Mouse (Mus musculus): Measurements from ENCODE around the gene Polr1c. TPM values are rescaled to one million over a fixed set of nuclear protein-coding genes. Genes with fewer than 3 reads are reported as not detected.

The Polr1c gene
- polyA plus RNA-seq (2012; rRNA removed): 70.9 and 83.1 TPM in 2 replicates

DNA sequence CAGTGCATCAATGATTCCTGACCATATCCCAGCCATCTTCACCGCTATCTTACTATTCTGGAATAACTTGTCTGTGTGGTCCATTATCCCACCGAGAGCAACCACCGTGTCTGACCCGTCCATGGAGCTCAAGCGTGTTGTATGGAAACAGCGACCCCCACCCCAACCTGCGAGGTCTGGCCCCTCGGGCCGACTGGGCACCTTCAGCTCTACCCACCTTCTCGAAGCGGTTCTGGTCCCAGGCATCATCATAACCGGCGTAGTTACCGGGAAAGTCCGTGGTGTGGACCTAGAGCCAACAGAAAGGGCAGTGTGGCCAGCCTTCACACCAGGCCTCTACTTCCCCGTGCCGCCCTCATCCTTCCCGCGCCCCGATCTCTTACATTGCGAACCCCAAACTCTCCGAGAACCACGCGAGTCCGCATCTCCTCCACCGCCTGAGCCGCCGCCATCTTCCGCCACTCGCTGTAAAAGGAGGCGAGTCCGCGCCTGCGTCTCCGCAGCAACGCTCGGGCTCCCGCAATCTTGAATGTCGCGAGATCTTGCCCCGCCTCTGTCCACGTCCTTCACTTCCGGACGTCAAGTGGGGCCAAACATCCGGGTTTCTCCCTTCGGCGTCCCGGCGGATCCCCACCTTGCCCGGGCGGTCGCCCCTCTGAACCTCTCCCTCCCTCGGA, at the start of gene Polr1c, which contains the start of gene Yipf3:
Gene Polr1c (minus strand): TSS at position 543 of the 677 bp plus-strand sequence.
Gene Yipf3 (plus strand): TSS at position 569 of the 677 bp plus-strand sequence.

DNA sequence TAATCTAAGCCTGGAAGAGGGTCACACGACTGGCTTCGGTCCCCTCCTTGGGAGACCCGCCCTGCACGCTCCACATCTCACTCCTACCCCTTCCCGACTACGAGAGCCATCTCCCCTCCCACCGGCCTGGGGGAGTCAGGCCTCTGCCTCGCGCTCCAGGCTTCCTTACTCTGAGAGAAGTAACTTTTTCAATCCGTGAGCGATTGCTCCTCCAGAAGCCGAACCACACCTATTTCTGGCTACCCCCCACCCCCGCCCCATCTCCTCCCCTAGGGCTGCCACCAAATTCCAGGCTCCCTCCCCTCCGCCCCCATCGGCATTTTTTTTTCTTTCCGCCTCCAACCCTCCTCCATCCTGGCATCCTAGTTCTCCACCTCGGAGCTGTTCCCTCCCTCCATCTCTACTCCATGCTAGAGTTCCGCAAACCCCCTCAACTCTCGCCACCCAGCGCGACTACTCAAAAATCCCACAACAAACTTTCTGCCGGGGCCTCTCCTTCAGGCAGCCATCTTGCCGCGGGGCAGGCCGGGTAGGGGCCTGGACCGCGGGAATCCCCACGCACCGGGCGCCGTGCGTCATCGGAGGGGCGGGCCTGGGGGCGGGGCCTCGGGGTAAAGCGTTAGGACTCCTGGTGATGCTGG, 34.7 kb upstream of the Polr1c start, which contains the start of gene Tjap1:
Gene Tjap1 (minus strand): TSS at position 544 of the 641 bp plus-strand sequence.

DNA sequence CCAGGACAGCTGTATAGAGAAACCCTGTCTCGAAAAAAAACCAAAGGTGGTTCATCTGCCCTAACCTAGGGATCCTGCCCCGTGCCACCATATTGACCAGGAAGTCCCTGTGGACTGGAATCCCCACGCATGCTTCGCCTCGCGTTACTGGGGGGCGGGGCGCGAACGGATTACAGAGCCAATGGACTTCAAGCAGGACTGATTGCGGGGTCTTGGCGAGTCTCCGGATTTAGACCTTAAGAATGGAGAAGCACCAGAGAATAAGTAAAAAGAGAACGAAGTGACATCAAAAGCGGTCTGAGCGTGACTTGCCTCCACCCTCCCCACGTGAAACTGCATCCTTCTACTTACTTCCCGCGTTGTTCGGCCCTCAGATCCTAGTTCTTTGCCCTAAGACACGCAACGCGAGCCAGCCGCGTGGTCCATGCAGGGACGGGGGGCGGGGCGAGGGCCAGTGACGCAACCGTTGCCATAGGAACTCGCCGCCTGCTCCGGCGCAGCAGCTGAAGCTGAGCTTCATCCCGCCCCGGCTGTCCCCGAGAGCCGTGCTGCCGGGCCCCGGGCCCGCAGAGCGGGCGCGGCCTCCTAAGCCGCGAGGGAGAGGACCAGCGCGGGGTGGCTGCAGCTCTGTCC, 5.7 kb upstream of the Polr1c start, which contains the start of gene Lrrc73:
Gene Lrrc73 (plus strand): TSS at position 80 of the 633 bp plus-strand sequence.

DNA sequence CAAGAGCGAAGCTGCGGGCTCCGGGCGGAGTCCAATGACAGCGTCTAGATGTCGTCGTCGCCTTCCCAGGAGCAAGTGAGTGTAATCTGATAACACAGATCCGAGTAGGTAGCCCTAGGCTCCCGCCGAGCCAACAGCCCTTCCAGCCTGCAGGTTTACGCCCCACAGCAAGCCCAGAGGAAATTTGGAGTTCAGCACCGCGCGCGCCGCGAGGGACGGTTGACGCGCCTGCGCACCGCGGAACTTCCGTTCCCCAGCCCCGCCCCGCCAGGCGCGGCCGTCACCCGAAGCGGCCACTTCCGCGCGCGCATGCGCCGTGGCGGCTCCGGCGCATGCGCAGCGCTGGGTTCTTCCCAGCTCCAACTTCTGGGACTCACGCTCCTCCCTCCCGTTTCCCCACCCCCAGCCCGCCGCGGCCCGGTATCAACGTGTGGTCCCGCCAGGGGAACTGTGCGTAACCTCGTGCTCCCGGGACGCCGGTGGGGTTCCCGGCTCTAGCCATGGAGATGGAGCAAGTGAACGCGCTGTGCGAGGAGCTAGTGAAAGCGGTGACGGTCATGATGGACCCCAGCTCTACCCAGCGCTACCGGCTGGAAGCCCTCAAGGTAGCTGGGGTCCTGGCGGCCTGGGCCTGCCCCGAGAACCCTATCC, 45.3 kb downstream of the Polr1c start, which contains the start of the genes Polh and Xpo5:
Gene Polh (minus strand): TSS at position 225 of the 651 bp plus-strand sequence.
Gene Xpo5 (plus strand): TSS at position 362 of the 651 bp plus-strand sequence.

Other genes starting within 250 kb of the Polr1c start
- gene Vegfa, start 215.7 kb downstream of the Polr1c start, polyA plus RNA-seq (2012; rRNA removed): 346 and 364 TPM in 2 replicates
- gene Mrps18a, start 137.1 kb downstream of the Polr1c start, polyA plus RNA-seq (2012; rRNA removed): 38.1 and 43.1 TPM in 2 replicates
- 30.2 and 32.9 TPM in 2 replicates for gene Rsph9, start 103.8 kb downstream of the Polr1c start, polyA plus RNA-seq (2012; rRNA removed)
- 12.6 and 18.3 TPM in 2 replicates for gene Mad2l1bp, start 94.5 kb downstream of the Polr1c start, polyA plus RNA-seq (2012; rRNA removed)
- 119 and 122 TPM in 2 replicates for gene Gtpbp2, start 87.0 kb downstream of the Polr1c start, polyA plus RNA-seq (2012; rRNA removed)
- gene Polh, start 45.4 kb downstream of the Polr1c start, polyA plus RNA-seq (2012; rRNA removed): 6.9 and 7.8 TPM in 2 replicates
- gene Xpo5, start 45.3 kb downstream of the Polr1c start, polyA plus RNA-seq (2012; rRNA removed): 35.4 and 37.4 TPM in 2 replicates
- gene Yipf3, start within 50 bp of the Polr1c start, polyA plus RNA-seq (2012; rRNA removed): 332 and 400 TPM in 2 replicates
- 11.6 and 14.3 TPM in 2 replicates for gene Lrrc73, start 5.5 kb upstream of the Polr1c start, polyA plus RNA-seq (2012; rRNA removed)
- gene Tjap1, start 35.0 kb upstream of the Polr1c start, polyA plus RNA-seq (2012; rRNA removed): 95.7 and 100 TPM in 2 replicates
- gene Dlk2, start 49.4 kb upstream of the Polr1c start, polyA plus RNA-seq (2012; rRNA removed): 1.9 and 3.8 TPM in 2 replicates
- 27.7 and 35.5 TPM in 2 replicates for gene Abcc10, start 80.3 kb upstream of the Polr1c start, polyA plus RNA-seq (2012; rRNA removed)
- 21.4 and 22.3 TPM in 2 replicates for gene Zfp318, start 135.7 kb upstream of the Polr1c start, polyA plus RNA-seq (2012; rRNA removed)
- 12.5 and 15.5 TPM in 2 replicates for gene Crip3, start 180.9 kb upstream of the Polr1c start, polyA plus RNA-seq (2012; rRNA removed)
- not detected in 2 replicates for gene Slc22a7, start 190.4 kb upstream of the Polr1c start, polyA plus RNA-seq (2012; rRNA removed)
- 0.33 and 0.38 TPM in 2 replicates for gene Ttbk1, start 239.6 kb upstream of the Polr1c start, polyA plus RNA-seq (2012; rRNA removed)
- 14.5 and 20.1 TPM in 2 replicates for gene Dnph1, start 248.7 kb upstream of the Polr1c start, polyA plus RNA-seq (2012; rRNA removed)